Mouse (Mus musculus) hindbrain, postnatal 0 days (tissue): ENCODE data around the gene Matk. TPM values are rescaled to one million over a fixed set of nuclear protein-coding genes. Genes with fewer than 3 reads are reported as not detected.
A peak's percentile ranks its signal among the peaks of the same experiment; 100 is the strongest.

ENCODE experiments used
- ATAC-seq: fragments of 200-750 bp; cut with Nextera tagmentation; 2 replicates; pipeline ENCODE4 v1.8.0; 2017; ENCODE audit warnings: mild to moderate bottlenecking, moderate TSS enrichment, moderate library complexity
- DNase-seq: peaks from one replicate; pipeline ENCODE4 v3.0.0-alpha.2; 2015; ENCODE audit warnings: low spot score
- H3K27ac ChIP-seq: fragments of 300-500 bp; sonication (generic); 2 replicates; pipeline ENCODE4 v1.5.1; 2014; ENCODE audit warnings: mild to moderate bottlenecking
- H3K27me3 ChIP-seq: fragments of 300-500 bp; sonication (generic); 2 replicates; pipeline ENCODE4 v1.6.1; 2014; ENCODE audit warnings: low read length, mixed read lengths; ENCODE audit not compliant: insufficient read depth
- H3K36me3 ChIP-seq: fragments of 300-500 bp; sonication (generic); 2 replicates; pipeline ENCODE4 v1.6.1; 2014; ENCODE audit warnings: low read length, mixed read lengths; ENCODE audit not compliant: insufficient read depth
- H3K4me1 ChIP-seq: fragments of 300-500 bp; sonication (generic); 2 replicates; pipeline ENCODE4 v1.6.1; 2014; ENCODE audit warnings: antibody characterized with exemption, low read length, mixed read lengths; ENCODE audit not compliant: insufficient read depth
- H3K4me2 ChIP-seq: fragments of 300-500 bp; sonication (generic); 2 replicates; pipeline ENCODE4 v1.6.1; 2014; ENCODE audit warnings: low read depth, mild to moderate bottlenecking, low read length, moderate library complexity, mixed read lengths
- H3K4me3 ChIP-seq: fragments of 300-500 bp; sonication (generic); 2 replicates; pipeline ENCODE4 v1.5.1; 2014; ENCODE audit warnings: low read length
- H3K9ac ChIP-seq: fragments of 300-500 bp; sonication (generic); replicated peaks from 2 replicates; pipeline ENCODE4 v1.6.1; 2014; ENCODE audit warnings: mild to moderate bottlenecking, low read length, moderate library complexity, mixed read lengths
- H3K9me3 ChIP-seq: fragments of 300-500 bp; sonication (generic); 2 replicates; pipeline ENCODE4 v1.6.1; 2016; ENCODE audit warnings: low read length, mixed read lengths
- CTCF ChIP-seq: IDR thresholded peaks from 2 replicates; pipeline ENCODE4 v1.5.1; 2016; ENCODE audit warnings: antibody characterized with exemption, control low read depth, low read depth
- WGBS: fragments of 180-500 bp; shearing (Covaris S2); extraction: QIAGEN DNeasy Blood & Tissue Kit; methylation state at CpG from one replicate; pipeline ENCODE4 v1.1.7; 2014; 5-methylcytosine and 5-hydroxymethylcytosine counted together
- polyA plus RNA-seq: library from polyadenylated mRNA; unstranded; fragments of >200 nt; fragmentation: Nextera tagmentation; extraction: Ambion mirVana; gene quantifications from 2 replicates; pipeline ENCODE4 v1.2.1, GENCODE M21; 2015
- total RNA-seq: library from RNA; depleted of rRNA; stranded (reverse); fragments of >200 nt; gene quantifications from 2 replicates; pipeline ENCODE4 v1.2.3, GENCODE M21; 2014

Matk gene
- total and polyA plus RNA-seq, 2 experiments from 2014 or later, result 82.7 to 121 TPM

GRCm38 (mm10) chr10:81240876-81241275 is 11.9 kb upstream of the Matk start:
- Histone ChIP-seq H3K9me3 (no peaks in the 10 kb centered on the region), H3K4me3 (no peak overlapping the region), H3K4me1 (no peaks in the 10 kb centered on the region), H3K4me2 (no peak overlapping the region), H3K36me3 (no peaks in the 10 kb centered on the region), H3K27ac (no peak overlapping the region), H3K9ac (no peak overlapping the region), H3K27me3 (no peaks in the 10 kb centered on the region)
- ATAC-seq (0 out of 2 replicates have a peak, but pooled peaks have one; percentile 31), DNase-seq (peak; percentile 78)
- WGBS, result 25% methylated on average over 13 of the region's 13 CpGs
- peak; percentile 75 for TF ChIP-seq CTCF

DNA sequence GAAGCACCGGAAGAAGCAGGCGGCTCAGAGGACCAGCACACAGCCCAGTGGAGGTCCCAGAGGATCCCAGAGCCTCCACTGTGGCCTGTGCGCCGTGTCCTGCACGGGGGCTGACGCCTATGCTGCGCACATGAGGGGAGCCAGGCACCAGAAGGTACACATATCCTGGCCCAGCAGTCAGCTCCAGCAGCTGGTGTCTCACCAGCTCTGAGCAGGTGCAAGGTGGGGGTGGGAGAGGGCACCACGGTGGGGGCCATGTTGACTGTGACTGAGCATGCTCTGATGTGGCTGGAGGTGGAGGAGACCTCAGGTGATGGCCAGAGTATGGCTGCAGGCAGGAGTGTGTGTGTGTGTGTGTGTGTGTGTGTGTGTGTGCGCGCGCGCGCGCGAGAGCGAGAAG is 10.7 kb upstream of the Matk start:
- H3K27me3 ChIP-seq, result no peaks in the 10 kb centered on the region
- TF ChIP-seq CTCF, result no peak
- no peak overlapping the region for H3K4me3 ChIP-seq
- DNase-seq (no peak), ATAC-seq (no peak)
- 90% methylated on average over 16 of the region's 16 CpGs for WGBS
- no peak overlapping the region for H3K9ac ChIP-seq
- H3K27ac ChIP-seq, result no peak overlapping the region
- no peak overlapping the region for H3K4me2 ChIP-seq
- H3K36me3 ChIP-seq, result no peaks in the 10 kb centered on the region
- no peaks in the 10 kb centered on the region for H3K4me1 ChIP-seq
- H3K9me3 ChIP-seq, result no peaks in the 10 kb centered on the region

GRCm38 (mm10) chr10:81244146-81244545 is 8.6 kb upstream of the Matk start:
- Histone ChIP-seq H3K9ac (no peak overlapping the region), H3K9me3 (no peaks in the 10 kb centered on the region), H3K27me3 (no peaks in the 10 kb centered on the region), H3K4me1 (no peaks in the 10 kb centered on the region), H3K27ac (no peak overlapping the region), H3K36me3 (0 out of 2 replicates have a peak, but pooled peaks cover 4% of the 10 kb centered on the region), H3K4me3 (no peak overlapping the region), H3K4me2 (no peak overlapping the region)
- WGBS, result 75% methylated on average over 4 of the region's 4 CpGs
- TF ChIP-seq CTCF, result no peak
- no peak for DNase-seq
- no peak; the same call in 1 of the 2 replicates for ATAC-seq

DNA sequence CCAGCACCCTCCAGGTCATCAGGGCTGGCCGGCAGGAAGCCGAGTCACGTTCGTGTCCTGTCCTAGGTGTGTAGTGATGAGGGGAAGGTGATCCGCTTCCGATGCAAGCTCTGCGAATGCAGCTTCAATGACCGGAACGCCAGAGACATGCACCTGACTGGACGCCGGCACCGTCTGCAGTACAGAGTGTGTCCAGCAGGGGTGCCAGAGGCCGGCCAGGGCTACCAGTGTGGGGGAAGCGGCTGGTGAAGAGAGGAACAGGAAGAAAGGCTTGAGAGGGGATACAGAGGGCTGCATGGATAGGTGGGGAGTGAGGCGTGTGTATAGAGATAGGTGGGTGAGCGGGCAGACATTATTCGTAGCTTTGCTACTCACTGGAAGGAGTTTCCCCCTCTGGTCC is 8.1 kb upstream of the Matk start:
- Histone ChIP-seq H3K27me3 (no peaks in the 10 kb centered on the region), H3K9me3 (no peaks in the 10 kb centered on the region), H3K4me3 (no peak overlapping the region), H3K4me2 (no peak overlapping the region), H3K4me1 (no peaks in the 10 kb centered on the region), H3K27ac (no peak overlapping the region), H3K9ac (no peak overlapping the region), H3K36me3 (0 out of 2 replicates have a peak, but pooled peaks cover 4% of the 10 kb centered on the region)
- ATAC-seq (peak; percentile 67), DNase-seq (peak; percentile 77)
- peak; percentile 99 for TF ChIP-seq CTCF
- 7% methylated on average over 17 of the region's 17 CpGs for WGBS

DNA sequence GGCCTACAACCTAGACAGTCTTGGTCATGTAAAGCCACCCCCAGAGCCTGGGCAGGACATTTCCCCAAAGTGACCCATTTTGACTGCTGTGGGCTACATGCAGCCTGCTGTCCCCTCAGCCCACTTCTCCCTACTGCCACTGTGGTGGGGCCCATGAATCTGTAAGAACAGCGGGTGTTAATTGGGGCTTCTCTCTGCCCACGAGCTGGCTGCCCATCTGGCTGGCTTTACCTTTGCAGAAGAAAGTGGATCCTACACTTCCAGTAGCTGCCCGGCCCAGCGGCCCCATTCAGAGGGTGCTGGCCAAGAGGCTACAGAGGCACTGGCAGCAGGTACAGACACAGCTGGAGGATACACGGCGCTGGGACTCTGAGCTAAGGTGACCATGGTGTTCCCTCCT is 7.6 kb upstream of the Matk start:
- Histone ChIP-seq H3K9me3 (no peaks in the 10 kb centered on the region), H3K36me3 (0 out of 2 replicates have a peak, but pooled peaks cover 6% of the 10 kb centered on the region), H3K4me2 (no peak overlapping the region), H3K4me3 (no peak overlapping the region), H3K27ac (no peak overlapping the region), H3K4me1 (no peaks in the 10 kb centered on the region), H3K9ac (no peak overlapping the region), H3K27me3 (no peaks in the 10 kb centered on the region)
- ATAC-seq (no peak), DNase-seq (no peak)
- 88% methylated on average over 6 of the region's 6 CpGs for WGBS
- TF ChIP-seq CTCF, result no peak

DNA sequence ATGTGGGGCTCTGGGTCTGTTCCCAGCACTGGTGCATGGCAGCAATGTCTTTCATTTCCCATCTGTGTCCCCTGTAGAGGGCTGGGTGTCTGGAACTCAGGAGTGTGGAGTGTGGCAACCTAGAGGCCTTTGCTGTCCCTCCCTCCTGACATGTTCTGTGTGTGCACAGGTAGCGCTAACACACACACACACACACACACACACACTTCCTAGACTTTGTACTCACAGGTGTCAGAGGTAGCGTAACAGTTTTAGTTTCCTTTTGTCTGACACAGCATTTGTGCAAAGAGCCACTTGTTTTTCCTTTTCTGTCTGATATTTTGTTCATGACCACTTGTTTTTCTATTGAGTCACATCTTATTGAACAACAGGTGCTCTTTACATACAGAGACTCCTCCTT is 4.9 kb upstream of the Matk start:
- ATAC-seq (no peak), DNase-seq (no peak)
- Histone ChIP-seq H3K27ac (no peak overlapping the region), H3K4me1 (no peaks in the 10 kb centered on the region), H3K27me3 (no peaks in the 10 kb centered on the region), H3K9me3 (no peaks in the 10 kb centered on the region), H3K9ac (no peak overlapping the region), H3K4me3 (no peak overlapping the region), H3K4me2 (no peak overlapping the region), H3K36me3 (peaks cover 10% of the 10 kb centered on the region; the same call in 1 of the 2 replicates)
- TF ChIP-seq CTCF, result no peak
- WGBS, result 92% methylated on average over 2 of the region's 2 CpGs

DNA sequence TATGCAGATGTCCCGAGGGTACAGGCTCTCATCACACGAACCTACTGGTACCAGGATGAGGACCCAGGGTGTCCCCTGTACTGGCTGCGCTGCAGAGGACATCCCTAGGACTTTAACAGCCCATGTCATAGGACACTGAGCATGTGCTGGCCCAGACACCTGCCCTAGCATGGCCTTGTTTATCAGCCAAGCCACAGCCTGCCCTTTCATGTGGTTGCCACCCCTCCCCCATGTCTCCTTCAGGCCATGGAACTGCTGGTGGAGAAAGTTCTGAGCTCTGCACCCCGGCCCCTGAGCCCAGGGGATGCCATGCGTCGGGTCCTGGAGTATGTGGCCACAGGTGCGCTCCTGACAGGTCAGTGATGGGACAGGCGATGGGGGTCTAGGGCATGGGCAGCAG is 3.3 kb upstream of the Matk start:
- DNase-seq, result no peak
- Histone ChIP-seq H3K4me3 (no peak overlapping the region), H3K27me3 (no peaks in the 10 kb centered on the region), H3K36me3 (peaks cover 10% of the 10 kb centered on the region; the same call in 1 of the 2 replicates), H3K4me1 (no peaks in the 10 kb centered on the region), H3K27ac (no peak overlapping the region), H3K9ac (no peak overlapping the region), H3K9me3 (no peaks in the 10 kb centered on the region), H3K4me2 (no peak overlapping the region)
- no peak for ATAC-seq
- TF ChIP-seq CTCF, result no peak
- WGBS, result 81% methylated on average over 8 of the region's 8 CpGs
